Mouse (Mus musculus): ENCODE data around the gene Jpt1.
A peak's percentile ranks its signal among the peaks of the same experiment; 100 is the strongest.
"Not testable (repeated sequence)": the region's sequence is repeated elsewhere in the genome, so short reads cannot be mapped to it uniquely, and the experiment has no call there.

Jpt1 gene

GRCm38 (mm10) chr11:115512004-115512403 is 2.2 kb downstream of the Jpt1 start:
- DNase-seq (ENCODE audit: low spot score) = no peak

GRCm38 (mm10) chr11:115511121-115511520 is 3.1 kb downstream of the Jpt1 start:
- DNase-seq (ENCODE audit: low spot score) = no peak

- DNase-seq (ENCODE audit: low spot score) = no peak
Observed at GRCm38 (mm10) chr11:115510507-115510888, 3.7 kb downstream of the Jpt1 start.

- DNase-seq (ENCODE audit: low spot score) = no peak
Observed at GRCm38 (mm10) chr11:115509773-115510506, 4.2 kb downstream of the Jpt1 start.

- DNase-seq (ENCODE audit: low spot score) = no peak
Observed at GRCm38 (mm10) chr11:115508061-115508460, 6.1 kb downstream of the Jpt1 start.

GRCm38 (mm10) chr11:115506586-115506985 is 7.6 kb downstream of the Jpt1 start:
- no peak for DNase-seq (ENCODE audit: low spot score)

DNA sequence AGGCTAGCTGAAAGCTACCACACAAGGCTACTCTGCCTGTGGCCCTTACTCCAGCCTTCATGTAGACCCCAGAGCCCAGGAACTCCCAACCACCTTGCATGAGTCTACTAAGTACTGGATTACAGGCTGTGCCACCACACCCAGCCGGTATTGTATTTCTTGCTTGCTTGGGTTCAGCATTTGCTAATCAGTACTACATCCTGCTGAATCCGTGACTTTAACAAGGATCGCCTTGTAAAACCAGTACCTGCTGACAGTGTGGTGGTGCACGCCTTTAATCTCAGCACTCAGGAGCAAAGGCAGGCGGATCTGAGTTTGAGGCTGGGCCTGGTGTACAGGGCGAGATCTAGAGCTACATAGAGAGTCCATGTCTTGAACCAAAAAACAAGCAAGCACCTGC is 11.6 kb downstream of the Jpt1 start:
- no peak for DNase-seq (ENCODE audit: low spot score)

DNA sequence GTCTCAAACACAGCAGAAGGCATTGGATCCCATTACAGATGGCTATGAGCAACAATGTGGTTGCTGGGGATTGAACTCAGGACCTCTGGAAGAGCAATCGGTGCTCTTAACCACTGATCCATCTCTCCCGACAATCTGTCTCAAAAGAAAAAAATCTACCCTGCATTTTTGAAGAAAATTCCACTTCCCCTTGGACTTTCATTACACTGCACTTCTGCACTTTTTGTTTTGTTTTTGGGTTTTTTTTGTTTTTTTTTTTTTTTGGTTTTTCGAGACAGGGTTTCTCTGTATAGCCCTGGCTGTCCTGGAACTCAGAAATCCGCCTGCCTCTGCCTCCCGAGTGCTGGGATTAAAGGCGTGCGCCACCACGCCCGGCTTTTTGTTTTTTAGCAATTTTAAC is 17.6 kb downstream of the Jpt1 start:
- not testable (repeated sequence) for DNase-seq (ENCODE audit: low spot score)

DNA sequence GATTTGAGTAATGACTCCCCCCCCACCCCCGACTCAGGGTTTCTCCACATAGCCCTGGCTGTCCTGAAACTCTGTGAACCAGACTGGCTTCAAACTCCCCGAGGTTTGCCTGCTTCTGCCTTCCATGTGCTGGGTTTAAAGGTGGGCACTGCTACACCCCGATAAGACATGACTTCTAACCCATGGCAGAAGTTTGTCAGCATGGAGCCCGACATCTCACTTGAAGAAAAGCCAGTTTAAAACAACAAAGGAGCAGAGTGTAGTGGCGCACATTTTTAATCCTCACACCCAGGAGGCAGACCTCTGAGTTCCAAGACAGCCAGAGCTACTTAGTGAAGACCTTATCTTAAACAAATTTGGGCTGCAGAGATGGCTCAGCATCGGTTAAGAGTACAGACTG is 21.8 kb downstream of the Jpt1 start:
- no peak for DNase-seq (ENCODE audit: low spot score)

DNA sequence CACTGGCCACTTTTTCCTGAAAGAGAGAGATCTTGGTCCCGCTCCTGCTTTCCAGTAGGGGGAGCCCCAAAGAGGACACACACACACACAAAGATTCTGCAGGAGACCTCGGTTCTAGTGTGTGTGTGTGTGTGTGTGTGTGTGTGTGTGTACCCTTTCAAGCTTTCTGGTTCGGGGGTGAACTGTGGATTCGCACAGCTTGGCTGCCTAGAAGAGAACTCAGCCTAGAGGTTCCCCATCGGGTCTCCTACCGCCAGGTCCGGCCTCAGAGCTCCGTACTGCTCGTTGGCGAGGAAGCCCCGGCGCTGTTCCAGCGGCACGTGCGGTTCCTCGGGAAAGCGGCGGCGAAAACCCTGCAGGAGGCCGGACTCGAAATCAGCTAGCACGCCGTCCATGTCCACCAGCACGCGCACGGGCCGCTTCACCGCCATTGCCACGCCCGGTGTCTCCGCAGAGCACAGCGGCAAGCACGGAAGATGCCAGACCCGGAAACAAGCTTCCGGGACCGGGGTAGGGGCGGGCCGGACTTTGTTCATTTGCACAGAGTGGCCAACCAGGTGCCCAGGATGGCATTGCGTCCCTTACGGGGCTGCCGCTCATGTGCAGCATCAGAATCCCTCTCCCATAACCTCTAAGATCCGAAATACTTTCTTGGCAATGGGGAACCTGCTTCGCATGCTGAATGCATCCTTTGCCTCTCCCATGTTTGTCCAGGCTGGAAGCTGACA is 22.7 kb downstream of the Jpt1 start, which contains the start of gene Nt5c:
Gene Nt5c, minus strand, starts transcription at position 507 of the 728 bp plus-strand sequence.
- peak; percentile 80 for DNase-seq (ENCODE audit: low spot score)

DNA sequence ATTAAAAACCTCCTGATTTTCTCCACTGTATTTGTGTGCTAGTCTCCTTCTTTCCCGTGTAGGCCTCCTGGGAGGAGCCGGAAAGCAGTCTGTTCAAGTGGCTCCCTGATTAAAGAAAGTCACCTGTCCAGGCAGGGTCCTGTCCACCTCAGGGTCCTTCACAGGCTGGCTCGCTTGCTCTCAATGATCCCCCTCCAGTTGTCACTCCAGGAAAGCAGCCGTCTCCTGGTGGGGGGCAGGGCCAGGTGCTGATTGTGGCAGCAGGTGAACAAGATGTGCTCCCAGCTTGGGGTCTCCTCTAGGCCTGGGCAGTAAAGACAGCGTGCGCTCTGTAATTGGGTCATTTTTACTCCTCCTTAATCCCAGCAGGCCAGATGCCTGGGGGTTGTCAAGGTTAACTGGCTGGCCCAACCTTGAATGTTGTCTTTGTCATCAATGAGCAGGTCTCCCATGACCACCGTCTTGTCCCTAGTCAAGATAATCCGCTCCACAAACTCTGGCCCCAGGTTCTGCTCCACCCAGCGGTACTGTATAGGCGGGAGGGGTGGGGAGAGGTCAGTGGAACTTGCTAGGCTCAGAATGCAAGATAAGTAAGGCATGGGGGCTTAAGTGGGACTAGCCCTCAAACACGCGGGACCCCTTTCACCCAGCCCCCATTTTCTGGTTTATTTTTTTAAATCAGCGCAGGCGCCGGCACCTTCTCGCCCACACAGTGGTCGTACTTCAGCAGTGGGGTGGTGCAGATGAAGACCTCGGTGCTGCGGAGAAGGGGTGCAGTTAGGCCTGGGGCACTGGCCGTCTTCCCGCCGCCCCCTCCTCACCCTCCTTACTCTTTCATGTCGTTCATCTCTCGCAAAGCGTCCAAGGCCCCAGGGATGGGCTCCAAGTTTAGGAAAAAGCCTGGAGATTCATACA is 23.5 kb downstream of the Jpt1 start:
- DNase-seq (ENCODE audit: low spot score) = no peak

- DNase-seq (ENCODE audit: low spot score) = no peak
Observed at GRCm38 (mm10) chr11:115488551-115489104, 25.6 kb downstream of the Jpt1 start.

- DNase-seq (ENCODE audit: low spot score) = no peak
Observed at GRCm38 (mm10) chr11:115485155-115485554, 29.0 kb downstream of the Jpt1 start.

- no peak for DNase-seq (ENCODE audit: low spot score)
Observed at GRCm38 (mm10) chr11:115483726-115484125, 30.5 kb downstream of the Jpt1 start.

- DNase-seq (ENCODE audit: low spot score) = no peak
Observed at GRCm38 (mm10) chr11:115483278-115483677, 30.9 kb downstream of the Jpt1 start.

- no peak for DNase-seq (ENCODE audit: low spot score)
Observed at GRCm38 (mm10) chr11:115481553-115482259, 32.5 kb downstream of the Jpt1 start.

DNA sequence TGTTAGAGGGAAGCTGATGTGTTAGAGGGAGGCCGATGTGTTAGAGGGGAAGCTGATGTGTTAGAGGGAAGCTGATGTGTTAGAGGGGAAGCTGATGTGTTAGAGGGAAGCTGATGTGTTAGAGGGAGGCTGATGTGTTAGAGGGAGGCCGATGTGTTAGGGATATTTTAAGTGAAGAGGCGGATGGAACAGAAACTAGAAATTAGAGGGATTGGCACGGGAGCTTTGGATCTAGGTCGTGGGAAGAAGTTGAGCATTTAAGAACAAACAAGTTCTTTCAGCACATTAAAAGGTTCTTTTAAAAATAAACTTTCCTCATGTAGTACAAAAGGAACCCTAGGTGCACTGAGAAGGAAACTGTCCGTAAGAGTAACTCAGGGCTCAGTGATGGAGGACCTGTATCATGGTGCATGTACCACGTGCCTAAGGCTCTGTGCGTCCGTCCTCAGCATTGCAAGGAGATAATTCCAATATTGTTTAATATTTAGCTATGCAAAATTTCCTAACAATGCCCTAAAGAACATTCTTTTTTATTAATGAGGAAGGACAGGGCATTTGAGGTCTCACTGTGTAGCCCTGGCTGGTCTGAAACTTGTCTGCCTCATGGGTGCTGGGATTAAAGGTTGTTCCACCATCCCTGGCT is 35.8 kb downstream of the Jpt1 start:
- no peak for DNase-seq (ENCODE audit: low spot score)

- not testable (repeated sequence) for DNase-seq (ENCODE audit: low spot score)
Observed at GRCm38 (mm10) chr11:115477388-115477787, 36.8 kb downstream of the Jpt1 start.

DNA sequence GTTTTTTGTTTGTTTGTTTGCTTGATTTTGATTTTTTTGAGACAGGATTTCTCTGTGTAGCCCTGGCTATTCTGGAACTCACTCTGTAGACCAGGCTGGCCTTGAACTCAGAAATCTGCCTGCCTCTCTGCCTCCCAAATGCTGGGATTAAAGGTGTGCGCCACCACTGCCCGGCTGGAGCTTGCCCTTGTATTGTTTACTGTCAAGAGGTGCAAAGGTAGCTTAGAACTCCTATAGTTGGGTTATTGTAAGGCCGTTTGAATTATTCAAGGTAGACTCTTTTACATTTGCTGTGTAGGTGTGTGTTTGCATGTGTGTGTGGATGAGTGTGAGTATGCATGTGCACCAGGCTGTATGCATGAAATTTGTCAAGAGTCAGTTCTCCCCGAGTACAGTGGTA is 37.6 kb downstream of the Jpt1 start:
- DNase-seq (ENCODE audit: low spot score) = not testable (repeated sequence)

DNA sequence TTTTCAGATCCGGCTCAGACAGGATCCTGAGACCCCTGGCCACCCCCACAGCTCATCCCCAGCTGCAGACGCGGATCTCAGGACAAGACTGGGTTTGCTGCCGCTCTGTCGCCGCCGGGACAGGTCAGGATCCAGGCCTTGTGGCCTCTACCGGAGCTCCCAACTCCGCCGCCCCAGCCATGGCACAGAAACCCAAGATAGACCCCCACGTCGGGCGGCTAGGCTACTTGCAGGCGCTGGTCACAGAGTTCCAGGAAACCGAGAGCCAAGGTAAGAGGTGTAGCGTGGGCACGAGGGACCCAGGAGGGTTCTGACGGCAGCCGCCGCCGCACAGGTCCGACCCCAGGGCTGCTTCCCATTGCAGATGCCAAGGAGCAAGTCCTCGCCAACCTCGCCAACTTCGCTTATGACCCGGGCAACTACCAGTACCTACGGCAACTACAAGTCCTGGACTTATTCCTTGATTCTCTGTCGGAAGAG is 38.4 kb downstream of the Jpt1 start:
- no peak for DNase-seq (ENCODE audit: low spot score)

Data from testis, postnatal 14 days (tissue).